Mouse (Mus musculus) hindbrain, embryonic 10.5 days (tissue): Measurements from ENCODE around the gene Acat2. TPM values are rescaled to one million over a fixed set of nuclear protein-coding genes. Genes with fewer than 3 reads are reported as not detected.
"Not testable (repeated sequence)": the region's sequence is repeated elsewhere in the genome, so short reads cannot be mapped to it uniquely, and the experiment has no call there.

Experiments used
- DNase-seq: peaks from one replicate; pipeline ENCODE4 v3.0.0-alpha.2; 2017; ENCODE audit warnings: low spot score
- H3K27ac ChIP-seq: fragments of 300-500 bp; sonication (generic); 2 replicates; pipeline ENCODE4 v1.5.1; 2016; ENCODE audit warnings: mild to moderate bottlenecking, moderate library complexity
- H3K27me3 ChIP-seq: fragments of 300-500 bp; sonication (generic); 2 replicates; pipeline ENCODE4 v1.6.1; 2016; ENCODE audit warnings: mild to moderate bottlenecking; ENCODE audit not compliant: poor library complexity, insufficient read depth, severe bottlenecking
- H3K36me3 ChIP-seq: fragments of 300-500 bp; sonication (generic); 2 replicates; pipeline ENCODE4 v1.6.1; 2016; ENCODE audit warnings: mild to moderate bottlenecking, moderate library complexity
- H3K4me1 ChIP-seq: fragments of 300-500 bp; sonication (generic); replicated peaks from 2 replicates; pipeline ENCODE4 v1.6.1; 2016; ENCODE audit warnings: mild to moderate bottlenecking
- H3K4me3 ChIP-seq: fragments of 300-500 bp; sonication (generic); 2 replicates; pipeline ENCODE4 v1.5.1; 2016; ENCODE audit warnings: mild to moderate bottlenecking, moderate library complexity
- H3K9me3 ChIP-seq: fragments of 300-500 bp; sonication (generic); 2 replicates; pipeline ENCODE4 v1.6.1; 2016; ENCODE audit warnings: mild to moderate bottlenecking, moderate library complexity
- WGBS: fragments of 180-500 bp; shearing (Covaris S2); methylation state at CpG from one replicate; pipeline ENCODE4 v1.1.7; 2016; 5-methylcytosine and 5-hydroxymethylcytosine counted together
- polyA plus RNA-seq: library from polyadenylated mRNA; unstranded; fragments of >200 nt; fragmentation: Nextera tagmentation; extraction: Ambion mirVana; gene quantifications from 2 replicates; pipeline ENCODE4 v1.2.1, GENCODE M21; 2016

The Acat2 gene
- polyA plus RNA-seq, 1 experiment from 2014 or later, result 451 TPM

GRCm38 (mm10) chr17:12991635-12992358 lies 31.2 kb upstream of the Acat2 start:
- peaks cover 6% of the 10 kb centered on the region for H3K9me3 ChIP-seq
- peak overlapping the region; percentile 100 for H3K27ac ChIP-seq
- WGBS, result under 1% methylated on average over 84 of the region's 84 CpGs

GRCm38 (mm10) chr17:12991194-12991634 lies 30.7 kb upstream of the Acat2 start:
- Histone ChIP-seq H3K4me1 (peaks cover 17% of the 10 kb centered on the region), H3K4me3 (peak overlapping the region; percentile 98), H3K27ac (peak overlapping the region; percentile 100), H3K9me3 (peaks cover 6% of the 10 kb centered on the region), H3K27me3 (no peaks in the 10 kb centered on the region), H3K36me3 (peaks cover 27% of the 10 kb centered on the region)
- peak; percentile 21 for DNase-seq
- WGBS, result 5% methylated on average over 12 of the region's 12 CpGs

More at GRCm38 (mm10) chr17:12991635-12992358, 31.2 kb upstream of the Acat2 start:
- H3K4me1 ChIP-seq, result peaks cover 17% of the 10 kb centered on the region
- H3K27me3 ChIP-seq, result no peaks in the 10 kb centered on the region
- peak overlapping the region; percentile 98 for H3K4me3 ChIP-seq
- H3K36me3 ChIP-seq, result peaks cover 24% of the 10 kb centered on the region
- peak; percentile 89 for DNase-seq

DNA sequence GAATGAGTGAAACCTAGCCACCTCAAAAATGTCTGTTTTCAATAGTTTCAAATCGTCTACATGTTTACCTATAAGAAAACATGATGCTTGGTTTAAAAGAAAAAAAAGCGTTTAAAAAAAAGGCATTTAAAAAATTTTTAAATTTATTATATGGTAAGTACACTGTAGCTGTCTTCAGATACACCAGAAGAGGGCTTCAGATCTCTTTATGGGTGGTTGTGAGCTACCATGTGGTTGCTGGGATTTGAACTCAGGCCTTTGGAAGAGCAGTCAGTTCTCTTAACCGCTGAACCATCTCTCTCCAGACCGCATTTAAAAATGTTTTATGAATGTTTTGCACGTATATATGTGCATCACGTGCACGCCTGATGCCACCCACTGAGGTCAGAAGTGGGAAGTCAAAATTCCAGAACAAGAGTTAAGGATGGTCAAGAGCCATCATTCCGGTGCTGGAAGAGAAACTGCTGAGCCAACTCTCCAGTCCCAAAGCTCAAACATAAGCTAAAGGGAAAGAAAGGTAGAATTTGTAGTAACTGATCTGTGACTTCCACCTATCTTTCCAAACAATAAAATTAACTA lies 30.1 kb upstream of the Acat2 start:
- peak overlapping the region; percentile 100; the same call in 1 of the 2 replicates for H3K27ac ChIP-seq
- peaks cover 31% of the 10 kb centered on the region for H3K36me3 ChIP-seq
- 70% methylated on average over 8 of the region's 8 CpGs for WGBS
- peaks cover 17% of the 10 kb centered on the region for H3K4me1 ChIP-seq
- no peaks in the 10 kb centered on the region for H3K27me3 ChIP-seq
- peaks cover 6% of the 10 kb centered on the region for H3K9me3 ChIP-seq
- peak overlapping the region; percentile 98 for H3K4me3 ChIP-seq
- DNase-seq, result no peak

DNA sequence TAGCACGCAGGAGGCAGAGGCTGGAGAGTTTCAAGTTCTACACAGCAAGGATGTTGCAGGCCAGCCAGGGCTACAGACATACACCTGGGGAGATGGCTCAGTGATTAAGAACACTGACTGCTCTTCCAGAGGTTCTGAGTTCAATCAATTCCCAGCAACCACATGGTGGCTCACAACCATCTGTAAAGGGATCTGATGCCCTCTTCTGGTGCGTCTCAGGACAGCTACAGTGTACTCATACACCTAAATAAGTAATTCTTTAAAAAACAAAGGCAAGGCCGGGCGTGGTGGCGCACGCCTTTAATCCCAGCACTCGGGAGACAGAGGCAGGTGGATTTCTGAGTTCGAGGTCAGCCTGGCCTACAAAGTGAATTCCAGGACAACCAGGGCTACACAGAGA lies 27.5 kb upstream of the Acat2 start:
- not testable (repeated sequence) for H3K9me3 ChIP-seq

DNA sequence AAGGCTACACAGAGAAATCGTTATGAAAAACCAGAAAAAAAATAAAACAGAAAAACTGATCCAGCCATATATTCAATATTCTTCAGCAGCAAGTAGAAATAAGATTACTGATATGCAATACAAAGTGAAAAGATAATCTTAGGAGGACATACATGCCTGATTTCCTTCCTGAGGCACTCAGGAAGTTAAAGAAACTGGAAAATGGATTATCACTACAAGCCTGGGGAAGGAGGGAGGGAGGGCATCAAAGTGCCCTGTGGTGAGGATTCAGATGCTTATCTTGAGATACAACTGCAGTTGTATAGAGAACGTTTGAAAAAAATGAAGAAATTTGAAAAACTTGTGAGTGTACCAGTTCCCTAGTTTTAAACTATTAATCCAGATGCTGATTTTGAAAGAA lies 23.4 kb upstream of the Acat2 start:
- H3K27me3 ChIP-seq, result no peaks in the 10 kb centered on the region
- peaks cover 6% of the 10 kb centered on the region for H3K9me3 ChIP-seq
- no peak overlapping the region for H3K4me3 ChIP-seq
- DNase-seq, result no peak
- 85% methylated on average over 2 of the region's 2 CpGs for WGBS
- no peak overlapping the region for H3K27ac ChIP-seq
- H3K36me3 ChIP-seq, result peaks cover 93% of the 10 kb centered on the region
- H3K4me1 ChIP-seq, result no peaks in the 10 kb centered on the region

More for the DNA sequence above, 27.5 kb upstream of the Acat2 start:
- H3K4me1 ChIP-seq, result peaks cover 12% of the 10 kb centered on the region
- H3K36me3 ChIP-seq, result peaks cover 56% of the 10 kb centered on the region
- DNase-seq, H3K27me3 ChIP-seq, H3K27ac ChIP-seq, H3K4me3 ChIP-seq: not testable (repeated sequence)
- 96% methylated on average over 8 of the region's 8 CpGs for WGBS

GRCm38 (mm10) chr17:12978546-12978945 lies 18.0 kb upstream of the Acat2 start:
- Histone ChIP-seq H3K36me3 (peaks cover 86% of the 10 kb centered on the region), H3K9me3 (no peaks in the 10 kb centered on the region), H3K4me3 (no peak overlapping the region), H3K4me1 (no peaks in the 10 kb centered on the region), H3K27ac (no peak overlapping the region), H3K27me3 (no peaks in the 10 kb centered on the region)
- DNase-seq, result no peak
- 95% methylated on average over 1 of the region's 1 CpGs for WGBS

DNA sequence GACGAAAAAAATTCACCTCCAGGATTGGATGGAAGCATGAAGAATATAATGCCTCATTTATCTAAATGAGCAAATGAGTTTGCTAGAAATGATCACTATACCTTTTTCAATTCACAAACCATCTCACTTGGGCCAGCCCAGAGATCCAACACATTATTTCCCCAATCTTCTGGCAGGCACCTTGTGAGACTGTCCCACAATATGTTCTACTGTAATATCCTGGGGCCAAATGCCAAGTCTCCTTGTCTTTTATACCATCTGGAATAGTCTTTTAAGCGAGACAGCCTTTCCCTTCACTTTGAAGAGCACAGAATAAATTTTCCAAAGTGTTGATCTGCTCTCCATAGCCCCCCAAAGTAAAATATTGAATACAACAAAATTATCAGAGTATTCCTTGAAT lies 13.3 kb upstream of the Acat2 start:
- no peak for DNase-seq
- no peak overlapping the region for H3K27ac ChIP-seq
- no peak overlapping the region for H3K4me3 ChIP-seq
- no peaks in the 10 kb centered on the region for H3K9me3 ChIP-seq
- peaks cover 88% of the 10 kb centered on the region for H3K36me3 ChIP-seq
- no peaks in the 10 kb centered on the region for H3K4me1 ChIP-seq
- no peaks in the 10 kb centered on the region for H3K27me3 ChIP-seq
- 88% methylated on average over 2 of the region's 2 CpGs for WGBS

- Histone ChIP-seq H3K4me3 (no peak overlapping the region), H3K27ac (no peak overlapping the region), H3K9me3 (no peaks in the 10 kb centered on the region), H3K36me3 (peaks cover 71% of the 10 kb centered on the region), H3K27me3 (no peaks in the 10 kb centered on the region), H3K4me1 (no peaks in the 10 kb centered on the region)
- 93% methylated on average over 2 of the region's 2 CpGs for WGBS
- DNase-seq, result no peak
Observed at GRCm38 (mm10) chr17:12967173-12967572, 6.6 kb upstream of the Acat2 start.

GRCm38 (mm10) chr17:12963476-12963875 lies 2.9 kb upstream of the Acat2 start:
- no peak for DNase-seq
- Histone ChIP-seq H3K4me3 (no peak overlapping the region), H3K9me3 (no peaks in the 10 kb centered on the region), H3K27ac (no peak overlapping the region), H3K4me1 (peaks cover 15% of the 10 kb centered on the region), H3K27me3 (no peaks in the 10 kb centered on the region), H3K36me3 (peaks cover 38% of the 10 kb centered on the region)
- 88% methylated on average over 3 of the region's 3 CpGs for WGBS

- Histone ChIP-seq H3K4me3 (peak overlapping the region; percentile 43), H3K36me3 (peaks cover 26% of the 10 kb centered on the region), H3K4me1 (peaks cover 18% of the 10 kb centered on the region)
- 54% methylated on average over 2 of the region's 2 CpGs for WGBS
- not testable (repeated sequence) for H3K9me3 ChIP-seq, DNase-seq, H3K27ac ChIP-seq, H3K27me3 ChIP-seq
Observed at GRCm38 (mm10) chr17:12959377-12959776, 1.2 kb downstream of the Acat2 start.

DNA sequence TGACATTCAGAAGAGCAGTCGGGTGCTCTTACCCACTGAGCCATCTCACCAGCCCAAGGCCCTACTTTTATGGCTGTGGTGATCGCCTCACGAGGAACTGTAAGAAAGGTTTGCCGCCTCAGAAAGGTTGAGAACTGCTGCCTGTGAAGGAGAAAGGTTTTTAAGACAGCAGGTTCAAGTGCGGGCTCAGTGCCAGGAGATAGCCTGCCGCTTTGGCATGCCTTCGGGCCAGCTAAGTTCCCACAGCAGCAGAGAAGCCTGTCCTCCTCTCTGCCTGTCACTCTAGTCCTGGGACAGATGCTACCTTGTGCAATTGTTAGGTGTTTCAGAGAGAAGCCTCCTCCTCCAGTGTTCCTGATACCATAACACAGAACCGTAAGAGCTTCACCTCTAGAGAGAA lies 3.9 kb downstream of the Acat2 start:
- no peaks in the 10 kb centered on the region for H3K9me3 ChIP-seq
- 97% methylated on average over 8 of the region's 8 CpGs for WGBS
- no peak for DNase-seq
- peaks cover 18% of the 10 kb centered on the region for H3K4me1 ChIP-seq
- H3K36me3 ChIP-seq, result peaks cover 49% of the 10 kb centered on the region
- H3K27ac ChIP-seq, result no peak overlapping the region
- no peaks in the 10 kb centered on the region for H3K27me3 ChIP-seq
- H3K4me3 ChIP-seq, result no peak overlapping the region

DNA sequence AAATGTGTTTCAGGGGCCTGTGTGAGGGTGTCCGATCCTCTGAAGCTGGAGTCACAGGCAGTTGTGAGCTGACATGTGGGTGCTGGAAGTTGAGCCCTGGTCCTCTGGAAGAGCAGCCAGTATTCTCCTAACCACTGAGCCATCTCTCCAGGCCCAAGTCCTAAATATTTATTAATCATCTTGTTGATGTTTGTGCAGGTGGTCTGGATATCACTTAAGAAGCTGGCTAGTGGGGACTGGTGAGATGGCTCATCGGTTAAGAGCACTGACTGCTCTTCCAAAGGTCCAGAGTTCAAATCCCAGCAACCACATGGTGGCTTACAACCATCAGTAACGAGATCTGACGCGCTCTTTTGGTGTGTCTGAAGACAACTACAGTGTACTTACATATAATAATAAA lies 10.9 kb downstream of the Acat2 start:
- WGBS, result 87% methylated on average over 5 of the region's 5 CpGs
- no peak for DNase-seq
- Histone ChIP-seq H3K27ac (no peak overlapping the region), H3K36me3 (peaks cover 82% of the 10 kb centered on the region), H3K4me3 (no peak overlapping the region), H3K27me3 (no peaks in the 10 kb centered on the region), H3K9me3 (no peaks in the 10 kb centered on the region), H3K4me1 (no peaks in the 10 kb centered on the region)

- Histone ChIP-seq H3K27me3 (no peaks in the 10 kb centered on the region), H3K4me1 (peaks cover 7% of the 10 kb centered on the region), H3K4me3 (no peak overlapping the region), H3K9me3 (no peaks in the 10 kb centered on the region), H3K27ac (no peak overlapping the region), H3K36me3 (peaks cover 55% of the 10 kb centered on the region)
- WGBS, result 92% methylated on average over 6 of the region's 6 CpGs
- DNase-seq, result no peak
Observed at GRCm38 (mm10) chr17:12942459-12943162, 17.9 kb downstream of the Acat2 start.
